Mouse (Mus musculus) embryonic facial prominence, embryonic 11.5 days (tissue): ENCODE measurements around the gene Ptx3. TPM values are rescaled to one million over a fixed set of nuclear protein-coding genes. Genes with fewer than 3 reads are reported as not detected.

ENCODE experiments used
- ATAC-seq: fragments of 200-750 bp; cut with Nextera tagmentation; replicated peaks from 2 replicates; pipeline ENCODE4 v1.8.0; 2017; ENCODE audit warnings: low read depth; ENCODE audit not compliant: insufficient number of reproducible peaks, low FRiP score, low TSS enrichment
- DNase-seq: peaks from one replicate; pipeline ENCODE4 v3.0.0-alpha.2; 2015; ENCODE audit warnings: low spot score
- H3K27ac ChIP-seq: fragments of 300-500 bp; sonication (generic); replicated peaks from 2 replicates; pipeline ENCODE4 v1.5.1; 2014; ENCODE audit warnings: mild to moderate bottlenecking, low read depth, low read length, control low read depth
- H3K27me3 ChIP-seq: fragments of 300-500 bp; sonication (generic); 2 replicates; pipeline ENCODE4 v1.6.1; 2014; ENCODE audit warnings: mild to moderate bottlenecking, low read length, moderate library complexity, mixed read lengths; ENCODE audit not compliant: control insufficient read depth, insufficient read depth
- H3K36me3 ChIP-seq: fragments of 300-500 bp; sonication (generic); replicated peaks from 2 replicates; pipeline ENCODE4 v1.6.1; 2014; ENCODE audit warnings: low read depth, mild to moderate bottlenecking, low read length, moderate library complexity, mixed read lengths; ENCODE audit not compliant: control insufficient read depth, insufficient read depth
- H3K4me1 ChIP-seq: fragments of 300-500 bp; sonication (generic); 2 replicates; pipeline ENCODE4 v1.6.1; 2014; ENCODE audit warnings: low read length, mixed read lengths; ENCODE audit not compliant: control insufficient read depth, insufficient read depth
- H3K4me2 ChIP-seq: fragments of 300-500 bp; sonication (generic); 2 replicates; pipeline ENCODE4 v1.6.1; 2014; ENCODE audit warnings: low read depth, mild to moderate bottlenecking, control low read depth, low read length, moderate library complexity
- H3K4me3 ChIP-seq: fragments of 300-500 bp; sonication (generic); 2 replicates; pipeline ENCODE4 v1.5.1; 2014; ENCODE audit warnings: low read depth, low read length, control low read depth
- H3K9ac ChIP-seq: fragments of 300-500 bp; sonication (generic); replicated peaks from 2 replicates; pipeline ENCODE4 v1.6.1; 2014; ENCODE audit warnings: mild to moderate bottlenecking, control low read depth, low read length
- H3K9me3 ChIP-seq: fragments of 300-500 bp; sonication (generic); replicated peaks from 2 replicates; pipeline ENCODE4 v1.6.1; 2016; ENCODE audit warnings: mild to moderate bottlenecking, low read length, inconsistent platforms, mixed read lengths; ENCODE audit not compliant: control insufficient read depth
- WGBS: fragments of 180-500 bp; shearing (Covaris S2); extraction: QIAGEN DNeasy Blood & Tissue Kit; methylation state at CpG from one replicate; pipeline ENCODE4 v1.1.7; 2014; 5-methylcytosine and 5-hydroxymethylcytosine counted together
- polyA plus RNA-seq: library from polyadenylated mRNA; unstranded; fragments of >200 nt; fragmentation: Nextera tagmentation; extraction: Ambion mirVana; gene quantifications from 2 replicates; pipeline ENCODE4 v1.2.1, GENCODE M21; 2014

Ptx3 gene
- polyA plus RNA-seq, 1 experiment from 2014 or later = 31.9 TPM

DNA sequence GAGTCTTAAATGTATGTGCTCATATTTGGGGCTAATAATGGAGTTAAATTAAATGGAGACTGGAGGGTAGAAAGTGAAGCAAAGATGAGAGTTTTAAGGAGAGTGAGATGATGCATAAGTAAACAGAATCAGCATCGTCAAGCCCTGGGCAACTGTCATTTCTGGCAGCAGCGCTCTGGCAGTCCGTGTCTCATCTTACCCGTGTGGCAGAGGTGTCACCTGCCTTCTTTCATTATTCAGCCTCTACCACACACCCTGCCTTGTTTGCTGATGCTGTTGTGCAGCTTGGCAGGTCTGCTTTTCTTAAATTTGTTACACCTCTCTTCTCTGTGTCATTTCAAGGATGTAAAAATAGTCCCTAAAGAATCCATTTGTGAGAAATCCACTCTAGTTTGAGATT lies 43.6 kb downstream of the Ptx3 start:
- no peak overlapping the region for H3K9ac ChIP-seq
- H3K4me3 ChIP-seq = no peak overlapping the region
- H3K4me2 ChIP-seq = no peak overlapping the region
- ATAC-seq (no peak), DNase-seq (no peak)
- WGBS = 76% methylated on average over 4 of the region's 4 CpGs
- no peaks in the 10 kb centered on the region for H3K36me3 ChIP-seq
- H3K27me3 ChIP-seq = no peaks in the 10 kb centered on the region
- H3K4me1 ChIP-seq = no peaks in the 10 kb centered on the region
- no peak overlapping the region for H3K27ac ChIP-seq
- no peaks in the 10 kb centered on the region for H3K9me3 ChIP-seq

Other genes with a start within 250 kb of the Ptx3 start
- gene Veph1, start 76.9 kb downstream of the Ptx3 start, polyA plus RNA-seq = 3.9 and 5.5 TPM in 2 replicates